Mouse (Mus musculus) kidney, adult 2 months (tissue): ENCODE results near the gene Xpo5.

Experiments used
- CTCF ChIP-seq: fragments of 200-500 bp; conservative IDR thresholded peaks from 2 replicates; pipeline ENCODE4 v1.5.1; 2011; ENCODE audit warnings: low read depth, mild to moderate bottlenecking, control low read depth, low read length, moderate library complexity, mixed read lengths; ENCODE audit not compliant: insufficient read depth, insufficient read length
- POLR2A ChIP-seq: fragments of 200-500 bp; IDR thresholded peaks from one replicate; pipeline ENCODE4 v1.6.1; 2011; ENCODE audit warnings: low read depth, low read length, control low read depth

- TF ChIP-seq CTCF: no peak
- TF ChIP-seq POLR2A: no peak
Observed at GRCm38 (mm10) chr17:46255147-46255546, 52.6 kb downstream of the Xpo5 start.
